Mouse (Mus musculus): ENCODE results near the gene Osbpl6. TPM values are rescaled to one million over a fixed set of nuclear protein-coding genes. Genes with fewer than 3 reads are reported as not detected.
A peak's percentile ranks its signal among the peaks of the same experiment; 100 is the strongest.

Gene Osbpl6
- polyA plus RNA-seq, 1 experiment = 35.1 TPM

- Histone ChIP-seq H3K36me3 (ENCODE audit: control insufficient read depth, insufficient read depth, low read length) (peaks cover 8% of the 10 kb centered on the region), H3K27ac (ENCODE audit: insufficient read depth, low read depth, low read length) (no peak overlapping the region), H3K4me1 (ENCODE audit: control insufficient read depth, insufficient read depth, low read length) (no peaks in the 10 kb centered on the region), H3K4me3 (ENCODE audit: insufficient read depth, low read depth, low read length) (no peak overlapping the region), H3K27me3 (replicated peaks; ENCODE audit: control insufficient read depth, insufficient read depth, low read length) (no peaks in the 10 kb centered on the region)
- WGBS = 70% methylated on average over 12 of the region's 12 CpGs
- DNase-seq = no peak
- TF ChIP-seq CTCF (conservative IDR thresholded peaks at IDR 0.05; ENCODE audit: insufficient read depth, insufficient read length, low read depth, low read length) (no peak), POLR2A (IDR thresholded peaks at IDR 0.05; ENCODE audit: low read depth, low read length) (no peak)
Observed at GRCm38 (mm10) chr2:76549316-76549715, 143.0 kb downstream of the Osbpl6 start.

- TF ChIP-seq CTCF (conservative IDR thresholded peaks at IDR 0.05; ENCODE audit: insufficient read depth, insufficient read length, low read depth, low read length) (no peak), POLR2A (IDR thresholded peaks at IDR 0.05; ENCODE audit: low read depth, low read length) (no peak)
- H3K27ac ChIP-seq (ENCODE audit: insufficient read depth, low read depth, low read length) = no peak overlapping the region
- no peaks in the 10 kb centered on the region for H3K4me1 ChIP-seq (ENCODE audit: control insufficient read depth, insufficient read depth, low read length)
- no peak for DNase-seq
- peaks cover 5% of the 10 kb centered on the region for H3K36me3 ChIP-seq (ENCODE audit: control insufficient read depth, insufficient read depth, low read length)
- 60% methylated on average over 11 of the region's 11 CpGs for WGBS
- no peak overlapping the region for H3K4me3 ChIP-seq (ENCODE audit: insufficient read depth, low read depth, low read length)
- H3K27me3 ChIP-seq (replicated peaks; ENCODE audit: control insufficient read depth, insufficient read depth, low read length) = no peaks in the 10 kb centered on the region
Observed at GRCm38 (mm10) chr2:76555852-76556558, 149.7 kb downstream of the Osbpl6 start.

- WGBS = 79% methylated on average over 10 of the region's 10 CpGs
- TF ChIP-seq CTCF (conservative IDR thresholded peaks at IDR 0.05; ENCODE audit: insufficient read depth, insufficient read length, low read depth, low read length) (no peak), POLR2A (IDR thresholded peaks at IDR 0.05; ENCODE audit: low read depth, low read length) (no peak)
- peaks cover 9% of the 10 kb centered on the region for H3K4me1 ChIP-seq (ENCODE audit: control insufficient read depth, insufficient read depth, low read length)
- H3K36me3 ChIP-seq (ENCODE audit: control insufficient read depth, insufficient read depth, low read length) = peaks cover 5% of the 10 kb centered on the region
- no peak overlapping the region for H3K4me3 ChIP-seq (ENCODE audit: insufficient read depth, low read depth, low read length)
- H3K27me3 ChIP-seq (replicated peaks; ENCODE audit: control insufficient read depth, insufficient read depth, low read length) = no peaks in the 10 kb centered on the region
- peak; percentile 62 for DNase-seq
- no peak overlapping the region for H3K27ac ChIP-seq (ENCODE audit: insufficient read depth, low read depth, low read length)
Observed at GRCm38 (mm10) chr2:76560146-76560545, 153.8 kb downstream of the Osbpl6 start.

- H3K27me3 ChIP-seq (replicated peaks; ENCODE audit: control insufficient read depth, insufficient read depth, low read length) = no peaks in the 10 kb centered on the region
- H3K4me1 ChIP-seq (ENCODE audit: control insufficient read depth, insufficient read depth, low read length) = peaks cover 9% of the 10 kb centered on the region
- H3K36me3 ChIP-seq (ENCODE audit: control insufficient read depth, insufficient read depth, low read length) = peaks cover 3% of the 10 kb centered on the region
- H3K4me3 ChIP-seq (ENCODE audit: insufficient read depth, low read depth, low read length) = no peak overlapping the region
- TF ChIP-seq CTCF (conservative IDR thresholded peaks at IDR 0.05; ENCODE audit: insufficient read depth, insufficient read length, low read depth, low read length) = no peak
- no peak for TF ChIP-seq POLR2A (IDR thresholded peaks at IDR 0.05; ENCODE audit: low read depth, low read length)
- H3K27ac ChIP-seq (ENCODE audit: insufficient read depth, low read depth, low read length) = peak overlapping the region; percentile 44; the same call in 1 of the 2 replicates
- WGBS = 12% methylated on average over 4 of the region's 4 CpGs
- peak; percentile 90 for DNase-seq
Observed at GRCm38 (mm10) chr2:76563862-76564261, 157.6 kb downstream of the Osbpl6 start.

- Histone ChIP-seq H3K4me3 (ENCODE audit: insufficient read depth, low read depth, low read length) (no peak overlapping the region), H3K27me3 (replicated peaks; ENCODE audit: control insufficient read depth, insufficient read depth, low read length) (no peaks in the 10 kb centered on the region), H3K36me3 (ENCODE audit: control insufficient read depth, insufficient read depth, low read length) (peaks cover 2% of the 10 kb centered on the region; the same call in 1 of the 2 replicates), H3K4me1 (ENCODE audit: control insufficient read depth, insufficient read depth, low read length) (peaks cover 9% of the 10 kb centered on the region), H3K27ac (ENCODE audit: insufficient read depth, low read depth, low read length) (no peak overlapping the region)
- TF ChIP-seq CTCF (conservative IDR thresholded peaks at IDR 0.05; ENCODE audit: insufficient read depth, insufficient read length, low read depth, low read length) = no peak
- TF ChIP-seq POLR2A (IDR thresholded peaks at IDR 0.05; ENCODE audit: low read depth, low read length) = no peak
- DNase-seq = no peak
- WGBS = 73% methylated on average over 8 of the region's 8 CpGs
Observed at GRCm38 (mm10) chr2:76566933-76567551, 160.7 kb downstream of the Osbpl6 start.

- H3K27me3 ChIP-seq (replicated peaks; ENCODE audit: control insufficient read depth, insufficient read depth, low read length) = no peaks in the 10 kb centered on the region
- peaks cover 1% of the 10 kb centered on the region; the same call in 1 of the 2 replicates for H3K36me3 ChIP-seq (ENCODE audit: control insufficient read depth, insufficient read depth, low read length)
- WGBS = 52% methylated on average over 10 of the region's 10 CpGs
- no peak overlapping the region for H3K4me3 ChIP-seq (ENCODE audit: insufficient read depth, low read depth, low read length)
- no peak for TF ChIP-seq POLR2A (IDR thresholded peaks at IDR 0.05; ENCODE audit: low read depth, low read length)
- no peak for TF ChIP-seq CTCF (conservative IDR thresholded peaks at IDR 0.05; ENCODE audit: insufficient read depth, insufficient read length, low read depth, low read length)
- no peak overlapping the region for H3K27ac ChIP-seq (ENCODE audit: insufficient read depth, low read depth, low read length)
- no peaks in the 10 kb centered on the region for H3K4me1 ChIP-seq (ENCODE audit: control insufficient read depth, insufficient read depth, low read length)
- DNase-seq = no peak
Observed at GRCm38 (mm10) chr2:76571543-76571942, 165.2 kb downstream of the Osbpl6 start.

- 90% methylated on average over 8 of the region's 8 CpGs for WGBS
- no peaks in the 10 kb centered on the region for H3K4me1 ChIP-seq (ENCODE audit: control insufficient read depth, insufficient read depth, low read length)
- no peak overlapping the region for H3K4me3 ChIP-seq (ENCODE audit: insufficient read depth, low read depth, low read length)
- H3K27me3 ChIP-seq (replicated peaks; ENCODE audit: control insufficient read depth, insufficient read depth, low read length) = no peaks in the 10 kb centered on the region
- no peak overlapping the region for H3K27ac ChIP-seq (ENCODE audit: insufficient read depth, low read depth, low read length)
- no peak for DNase-seq
- TF ChIP-seq POLR2A (IDR thresholded peaks at IDR 0.05; ENCODE audit: low read depth, low read length) (no peak), CTCF (conservative IDR thresholded peaks at IDR 0.05; ENCODE audit: insufficient read depth, insufficient read length, low read depth, low read length) (no peak)
- peaks cover 3% of the 10 kb centered on the region for H3K36me3 ChIP-seq (ENCODE audit: control insufficient read depth, insufficient read depth, low read length)
Observed at GRCm38 (mm10) chr2:76578911-76579310, 172.6 kb downstream of the Osbpl6 start.

Data from kidney, adult 2 months (tissue).